Mouse (Mus musculus) brain, embryonic 14.5 days (tissue): ENCODE measurements at regions not wholly inside any gene's neighbourhood (a gene's known extent, or its start where the extent isn't known, plus 50 kb on each side); places are given as distances from the start of the nearest gene placed in this dataset.
"Not testable (repeated sequence)": the region's sequence is repeated elsewhere in the genome, so short reads cannot be mapped to it uniquely, and the experiment has no call there.

Source experiments
- DNase-seq: peaks from one replicate; pipeline ENCODE4 v3.0.0-alpha.2; 2011; ENCODE audit warnings: low read depth
- CTCF ChIP-seq: fragments of 200-500 bp; IDR thresholded peaks from 2 replicates; pipeline ENCODE4 v1.5.1; 2012; ENCODE audit warnings: inconsistent platforms, mild to moderate bottlenecking, moderate library complexity, borderline replicate concordance; ENCODE audit not compliant: insufficient read depth, insufficient read length; ENCODE audit errors: extremely low read depth
- POLR2A ChIP-seq: fragments of 200-500 bp; IDR thresholded peaks from 2 replicates; pipeline ENCODE4 v1.6.1; 2012; ENCODE audit warnings: mild to moderate bottlenecking, inconsistent platforms, borderline replicate concordance; ENCODE audit not compliant: poor library complexity, insufficient read depth, insufficient read length, severe bottlenecking; ENCODE audit errors: extremely low read depth

- TF ChIP-seq CTCF (no peak), POLR2A (no peak)
- no peak for DNase-seq
Measured at GRCm38 (mm10) chr8:98755795-98756194, 660.5 kb downstream of the Cdh8 start.

- peak; percentile 50 for DNase-seq
- TF ChIP-seq POLR2A, result no peak
Measured at GRCm38 (mm10) chr8:98752367-98752766, 663.9 kb downstream of the Cdh8 start.

GRCm38 (mm10) chr8:98707753-98708152 lies 708.5 kb downstream of the Cdh8 start:
- TF ChIP-seq POLR2A (no peak), CTCF (no peak)
- no peak for DNase-seq

- TF ChIP-seq POLR2A (no peak), CTCF (no peak)
- peak; percentile 55 for DNase-seq
Measured at GRCm38 (mm10) chr8:98706122-98706521, 710.1 kb downstream of the Cdh8 start.

- peak; percentile 26 for DNase-seq
- TF ChIP-seq POLR2A (no peak), CTCF (no peak)
Measured at GRCm38 (mm10) chr8:98685195-98685594, 731.1 kb downstream of the Cdh8 start.

- TF ChIP-seq POLR2A, result no peak
- no peak for TF ChIP-seq CTCF
- no peak for DNase-seq
Measured at GRCm38 (mm10) chr8:98684531-98684930, 731.7 kb downstream of the Cdh8 start.

GRCm38 (mm10) chr8:98680065-98680464 lies 736.2 kb downstream of the Cdh8 start:
- no peak for DNase-seq
- TF ChIP-seq POLR2A (no peak), CTCF (no peak)

GRCm38 (mm10) chr8:98659287-98659686 lies 757.0 kb downstream of the Cdh8 start:
- TF ChIP-seq POLR2A (no peak), CTCF (no peak)
- no peak for DNase-seq

GRCm38 (mm10) chr8:98652316-98652715 lies 764.0 kb downstream of the Cdh8 start:
- not testable (repeated sequence) for DNase-seq

GRCm38 (mm10) chr8:98651010-98651409 lies 765.3 kb downstream of the Cdh8 start:
- DNase-seq, result no peak
- TF ChIP-seq POLR2A, result no peak
- no peak for TF ChIP-seq CTCF

GRCm38 (mm10) chr8:98628151-98628550 lies 788.1 kb downstream of the Cdh8 start:
- DNase-seq, result no peak
- no peak for TF ChIP-seq CTCF
- TF ChIP-seq POLR2A, result no peak

- DNase-seq, result peak; percentile 47
- TF ChIP-seq CTCF, result no peak
- TF ChIP-seq POLR2A, result no peak
Measured at GRCm38 (mm10) chr8:98613834-98614428, 802.3 kb downstream of the Cdh8 start.
